Mouse (Mus musculus): ENCODE data around the gene Map4k4. TPM values are rescaled to one million over a fixed set of nuclear protein-coding genes. Genes with fewer than 3 reads are reported as not detected.

Gene Map4k4
- polyA plus RNA-seq, 1 experiment from 2014 or later: 56.6 TPM

GRCm38 (mm10) chr1:40006043-40006651 lies 105.4 kb downstream of the Map4k4 start:
- no peak overlapping the region for H3K4me2 ChIP-seq (ENCODE audit: low read depth, low read length)
- 98% methylated on average over 4 of the region's 4 CpGs for WGBS
- ATAC-seq (ENCODE audit: low read depth): peak; percentile 50; the same call in 1 of the 2 replicates
- no peak overlapping the region for H3K9ac ChIP-seq (replicated peaks; ENCODE audit: low read depth, low read length)
- H3K27ac ChIP-seq (ENCODE audit: low read depth, low read length): no peak overlapping the region
- H3K9me3 ChIP-seq (ENCODE audit: control insufficient read depth, low read length): no peaks in the 10 kb centered on the region
- no peaks in the 10 kb centered on the region for H3K27me3 ChIP-seq (ENCODE audit: control insufficient read depth, insufficient read depth, low read length)
- no peak overlapping the region for H3K4me3 ChIP-seq (ENCODE audit: low read depth, low read length)
- H3K4me1 ChIP-seq (ENCODE audit: control insufficient read depth, insufficient read depth, low read length): no peaks in the 10 kb centered on the region
- H3K36me3 ChIP-seq (ENCODE audit: control insufficient read depth, insufficient read depth, low read length): peaks cover 75% of the 10 kb centered on the region

- Histone ChIP-seq H3K4me1 (ENCODE audit: control insufficient read depth, insufficient read depth, low read length) (no peaks in the 10 kb centered on the region), H3K9me3 (ENCODE audit: control insufficient read depth, low read length) (no peaks in the 10 kb centered on the region), H3K4me2 (ENCODE audit: low read depth, low read length) (no peak overlapping the region), H3K27ac (ENCODE audit: low read depth, low read length) (no peak overlapping the region), H3K27me3 (ENCODE audit: control insufficient read depth, insufficient read depth, low read length) (no peaks in the 10 kb centered on the region), H3K4me3 (ENCODE audit: low read depth, low read length) (no peak overlapping the region), H3K9ac (replicated peaks; ENCODE audit: low read depth, low read length) (no peak overlapping the region), H3K36me3 (ENCODE audit: control insufficient read depth, insufficient read depth, low read length) (peaks cover 85% of the 10 kb centered on the region)
- 82% methylated on average over 17 of the region's 17 CpGs for WGBS
- ATAC-seq (ENCODE audit: low read depth): no peak
Observed at GRCm38 (mm10) chr1:40007962-40008471, 107.3 kb downstream of the Map4k4 start.

- WGBS: 92% methylated on average over 8 of the region's 8 CpGs
- Histone ChIP-seq H3K9ac (replicated peaks; ENCODE audit: low read depth, low read length) (no peak overlapping the region), H3K4me2 (ENCODE audit: low read depth, low read length) (no peak overlapping the region), H3K4me1 (ENCODE audit: control insufficient read depth, insufficient read depth, low read length) (no peaks in the 10 kb centered on the region), H3K27me3 (ENCODE audit: control insufficient read depth, insufficient read depth, low read length) (no peaks in the 10 kb centered on the region), H3K36me3 (ENCODE audit: control insufficient read depth, insufficient read depth, low read length) (peaks cover 92% of the 10 kb centered on the region), H3K4me3 (ENCODE audit: low read depth, low read length) (no peak overlapping the region), H3K27ac (ENCODE audit: low read depth, low read length) (no peak overlapping the region), H3K9me3 (ENCODE audit: control insufficient read depth, low read length) (no peaks in the 10 kb centered on the region)
- no peak for ATAC-seq (ENCODE audit: low read depth)
Observed at GRCm38 (mm10) chr1:40012696-40013095, 112.0 kb downstream of the Map4k4 start.

GRCm38 (mm10) chr1:40015066-40015678 lies 114.5 kb downstream of the Map4k4 start:
- Histone ChIP-seq H3K36me3 (ENCODE audit: control insufficient read depth, insufficient read depth, low read length) (peaks cover 92% of the 10 kb centered on the region), H3K4me2 (ENCODE audit: low read depth, low read length) (no peak overlapping the region), H3K4me1 (ENCODE audit: control insufficient read depth, insufficient read depth, low read length) (no peaks in the 10 kb centered on the region), H3K27ac (ENCODE audit: low read depth, low read length) (no peak overlapping the region), H3K4me3 (ENCODE audit: low read depth, low read length) (no peak overlapping the region), H3K9ac (replicated peaks; ENCODE audit: low read depth, low read length) (no peak overlapping the region), H3K9me3 (ENCODE audit: control insufficient read depth, low read length) (no peaks in the 10 kb centered on the region), H3K27me3 (ENCODE audit: control insufficient read depth, insufficient read depth, low read length) (no peaks in the 10 kb centered on the region)
- WGBS: 75% methylated on average over 7 of the region's 7 CpGs
- ATAC-seq (ENCODE audit: low read depth): no peak

GRCm38 (mm10) chr1:40021617-40022016 lies 120.9 kb downstream of the Map4k4 start:
- no peak for ATAC-seq (ENCODE audit: low read depth)
- no peaks in the 10 kb centered on the region for H3K27me3 ChIP-seq (ENCODE audit: control insufficient read depth, insufficient read depth, low read length)
- no peaks in the 10 kb centered on the region for H3K4me1 ChIP-seq (ENCODE audit: control insufficient read depth, insufficient read depth, low read length)
- H3K27ac ChIP-seq (ENCODE audit: low read depth, low read length): no peak overlapping the region
- no peaks in the 10 kb centered on the region for H3K9me3 ChIP-seq (ENCODE audit: control insufficient read depth, low read length)
- H3K9ac ChIP-seq (replicated peaks; ENCODE audit: low read depth, low read length): no peak overlapping the region
- H3K4me3 ChIP-seq (ENCODE audit: low read depth, low read length): no peak overlapping the region
- H3K4me2 ChIP-seq (ENCODE audit: low read depth, low read length): no peak overlapping the region
- peaks cover 87% of the 10 kb centered on the region for H3K36me3 ChIP-seq (ENCODE audit: control insufficient read depth, insufficient read depth, low read length)
- 97% methylated on average over 4 of the region's 4 CpGs for WGBS

GRCm38 (mm10) chr1:40022472-40023135 lies 121.9 kb downstream of the Map4k4 start:
- 94% methylated on average over 9 of the region's 9 CpGs for WGBS
- no peaks in the 10 kb centered on the region for H3K4me1 ChIP-seq (ENCODE audit: control insufficient read depth, insufficient read depth, low read length)
- peaks cover 82% of the 10 kb centered on the region for H3K36me3 ChIP-seq (ENCODE audit: control insufficient read depth, insufficient read depth, low read length)
- no peaks in the 10 kb centered on the region for H3K9me3 ChIP-seq (ENCODE audit: control insufficient read depth, low read length)
- H3K27me3 ChIP-seq (ENCODE audit: control insufficient read depth, insufficient read depth, low read length): no peaks in the 10 kb centered on the region
- ATAC-seq (ENCODE audit: low read depth): no peak
- no peak overlapping the region for H3K4me2 ChIP-seq (ENCODE audit: low read depth, low read length)
- H3K4me3 ChIP-seq (ENCODE audit: low read depth, low read length): no peak overlapping the region
- H3K27ac ChIP-seq (ENCODE audit: low read depth, low read length): no peak overlapping the region
- no peak overlapping the region for H3K9ac ChIP-seq (replicated peaks; ENCODE audit: low read depth, low read length)

- WGBS: 97% methylated on average over 15 of the region's 15 CpGs
- Histone ChIP-seq H3K9me3 (ENCODE audit: control insufficient read depth, low read length) (no peaks in the 10 kb centered on the region), H3K27me3 (ENCODE audit: control insufficient read depth, insufficient read depth, low read length) (no peaks in the 10 kb centered on the region), H3K9ac (replicated peaks; ENCODE audit: low read depth, low read length) (no peak overlapping the region), H3K27ac (ENCODE audit: low read depth, low read length) (no peak overlapping the region), H3K4me1 (ENCODE audit: control insufficient read depth, insufficient read depth, low read length) (no peaks in the 10 kb centered on the region), H3K36me3 (ENCODE audit: control insufficient read depth, insufficient read depth, low read length) (peaks cover 77% of the 10 kb centered on the region), H3K4me3 (ENCODE audit: low read depth, low read length) (no peak overlapping the region), H3K4me2 (ENCODE audit: low read depth, low read length) (no peak overlapping the region)
- ATAC-seq (ENCODE audit: low read depth): no peak
Observed at GRCm38 (mm10) chr1:40023206-40023605, 122.5 kb downstream of the Map4k4 start.

GRCm38 (mm10) chr1:40023748-40024147 lies 123.0 kb downstream of the Map4k4 start:
- Histone ChIP-seq H3K4me3 (ENCODE audit: low read depth, low read length) (no peak overlapping the region), H3K4me1 (ENCODE audit: control insufficient read depth, insufficient read depth, low read length) (no peaks in the 10 kb centered on the region), H3K27me3 (ENCODE audit: control insufficient read depth, insufficient read depth, low read length) (no peaks in the 10 kb centered on the region), H3K4me2 (ENCODE audit: low read depth, low read length) (no peak overlapping the region), H3K36me3 (ENCODE audit: control insufficient read depth, insufficient read depth, low read length) (peaks cover 73% of the 10 kb centered on the region), H3K9ac (replicated peaks; ENCODE audit: low read depth, low read length) (no peak overlapping the region), H3K27ac (ENCODE audit: low read depth, low read length) (no peak overlapping the region), H3K9me3 (ENCODE audit: control insufficient read depth, low read length) (no peaks in the 10 kb centered on the region)
- ATAC-seq (ENCODE audit: low read depth): no peak
- WGBS: 80% methylated on average over 3 of the region's 3 CpGs

All from neural tube, embryonic 14.5 days (tissue).